Mouse (Mus musculus): ENCODE measurements around the gene Apol10a. TPM values are rescaled to one million over a fixed set of nuclear protein-coding genes. Genes with fewer than 3 reads are reported as not detected.

Apol10a gene
- 204 TPM for polyA plus RNA-seq (2014; fragmentation: Illumina TruSeq; extraction: RNeasy Lipid Tissue Mini Kit (QIAGEN cat#74804); ENCODE audit: low replicate concordance)

GRCm38 (mm10) chr15:77476693-77477092, at the start of gene Apol10a:
Apol10a (plus strand) TSS chr15:77477047.

GRCm38 (mm10) chr15:77447392-77447791, 29.5 kb upstream of the Apol10a start, which contains the start of gene Apol7b:
Apol7b (minus strand) TSS chr15:77447492.

GRCm38 (mm10) chr15:77507966-77508365, 31.1 kb downstream of the Apol10a start, which contains the start of gene Apol11a:
Apol11a (plus strand) TSS chr15:77508271.

GRCm38 (mm10) chr15:77533216-77533615, 56.4 kb downstream of the Apol10a start, which contains the start of gene Apol7c:
Apol7c (minus strand) TSS chr15:77533316.

Other genes starting within 250 kb of the Apol10a start
- 22.4 TPM for gene Rbfox2, start 170.0 kb upstream of the Apol10a start, polyA plus RNA-seq (2014; fragmentation: Illumina TruSeq; extraction: RNeasy Lipid Tissue Mini Kit (QIAGEN cat#74804); ENCODE audit: low replicate concordance)
- 256 TPM for gene Apol7a, start 77.9 kb upstream of the Apol10a start, polyA plus RNA-seq (2014; fragmentation: Illumina TruSeq; extraction: RNeasy Lipid Tissue Mini Kit (QIAGEN cat#74804); ENCODE audit: low replicate concordance)
- 9.9 TPM for gene Apol9a, start 65.9 kb upstream of the Apol10a start, polyA plus RNA-seq (2014; fragmentation: Illumina TruSeq; extraction: RNeasy Lipid Tissue Mini Kit (QIAGEN cat#74804); ENCODE audit: low replicate concordance)
- gene Apol7b, start 29.6 kb upstream of the Apol10a start, polyA plus RNA-seq (2014; fragmentation: Illumina TruSeq; extraction: RNeasy Lipid Tissue Mini Kit (QIAGEN cat#74804); ENCODE audit: low replicate concordance) = 2.6 TPM
- not detected for gene Apol11a, start 31.2 kb downstream of the Apol10a start, polyA plus RNA-seq (2014; fragmentation: Illumina TruSeq; extraction: RNeasy Lipid Tissue Mini Kit (QIAGEN cat#74804); ENCODE audit: low replicate concordance)
- gene Apol7c, start 56.3 kb downstream of the Apol10a start, polyA plus RNA-seq (2014; fragmentation: Illumina TruSeq; extraction: RNeasy Lipid Tissue Mini Kit (QIAGEN cat#74804); ENCODE audit: low replicate concordance) = 58.8 TPM
- gene 1700025B11Rik, start 84.8 kb downstream of the Apol10a start, polyA plus RNA-seq (2014; fragmentation: Illumina TruSeq; extraction: RNeasy Lipid Tissue Mini Kit (QIAGEN cat#74804); ENCODE audit: low replicate concordance) = not detected
- gene Apol10b, start 119.1 kb downstream of the Apol10a start, polyA plus RNA-seq (2014; fragmentation: Illumina TruSeq; extraction: RNeasy Lipid Tissue Mini Kit (QIAGEN cat#74804); ENCODE audit: low replicate concordance) = 7.6 TPM
- not detected for gene Gm36245, start 122.2 kb downstream of the Apol10a start, polyA plus RNA-seq (2014; fragmentation: Illumina TruSeq; extraction: RNeasy Lipid Tissue Mini Kit (QIAGEN cat#74804); ENCODE audit: low replicate concordance)
- gene Apol11b, start 166.2 kb downstream of the Apol10a start, polyA plus RNA-seq (2014; fragmentation: Illumina TruSeq; extraction: RNeasy Lipid Tissue Mini Kit (QIAGEN cat#74804); ENCODE audit: low replicate concordance) = not detected
- gene Apol7e, start 221.8 kb downstream of the Apol10a start, polyA plus RNA-seq (2014; fragmentation: Illumina TruSeq; extraction: RNeasy Lipid Tissue Mini Kit (QIAGEN cat#74804); ENCODE audit: low replicate concordance) = 18.3 TPM